Mouse (Mus musculus) heart, adult 2 months (tissue): ENCODE measurements around the gene Il6ra.

Source experiments
- CTCF ChIP-seq: fragments of 200-600 bp; IDR thresholded peaks from 2 replicates; pipeline ENCODE4 v1.8.1; 2022; ENCODE audit warnings: antibody characterized with exemption, mild to moderate bottlenecking, moderate library complexity
- POLR2A ChIP-seq: fragments of 200-500 bp; IDR thresholded peaks from 2 replicates; pipeline ENCODE4 v1.6.1; 2011; ENCODE audit warnings: mild to moderate bottlenecking, low read depth, low read length, control low read depth; ENCODE audit not compliant: insufficient read depth

GRCm38 (mm10) chr3:89907846-89908245, 5.2 kb downstream of the Il6ra start:
- no peak for TF ChIP-seq POLR2A
- TF ChIP-seq CTCF: no peak
